Mouse (Mus musculus) midbrain, postnatal 0 days (tissue): Measurements from ENCODE around the gene Mob3b. TPM values are rescaled to one million over a fixed set of nuclear protein-coding genes. Genes with fewer than 3 reads are reported as not detected.
A peak's percentile ranks its signal among the peaks of the same experiment; 100 is the strongest.

Source experiments
- ATAC-seq: fragments of 200-750 bp; cut with Nextera tagmentation; 2 replicates; pipeline ENCODE4 v1.8.0; 2017; ENCODE audit warnings: moderate number of reproducible peaks, mild to moderate bottlenecking, moderate TSS enrichment, moderate library complexity; ENCODE audit not compliant: low FRiP score
- DNase-seq: peaks from one replicate; pipeline ENCODE4 v3.0.0-alpha.2; 2015; ENCODE audit warnings: low spot score
- H3K27ac ChIP-seq: fragments of 300-500 bp; sonication (generic); 2 replicates; pipeline ENCODE4 v1.5.1; 2014; ENCODE audit warnings: low read depth, mild to moderate bottlenecking, low read length, mixed read lengths
- H3K27me3 ChIP-seq: fragments of 300-500 bp; sonication (generic); 2 replicates; pipeline ENCODE4 v1.6.1; 2014; ENCODE audit warnings: low read length, control low read depth, mixed read lengths; ENCODE audit not compliant: insufficient read depth
- H3K36me3 ChIP-seq: fragments of 300-500 bp; sonication (generic); 2 replicates; pipeline ENCODE4 v1.6.1; 2014; ENCODE audit warnings: low read length, control low read depth, mixed read lengths; ENCODE audit not compliant: insufficient read depth
- H3K4me1 ChIP-seq: fragments of 300-500 bp; sonication (generic); 2 replicates; pipeline ENCODE4 v1.6.1; 2014; ENCODE audit warnings: mild to moderate bottlenecking, control low read depth, antibody characterized with exemption, low read length, mixed read lengths; ENCODE audit not compliant: insufficient read depth
- H3K4me2 ChIP-seq: fragments of 300-500 bp; sonication (generic); 2 replicates; pipeline ENCODE4 v1.6.1; 2014; ENCODE audit warnings: low read depth, mild to moderate bottlenecking, low read length, mixed read lengths; ENCODE audit not compliant: poor library complexity, severe bottlenecking
- H3K4me3 ChIP-seq: fragments of 300-500 bp; sonication (generic); 2 replicates; pipeline ENCODE4 v1.5.1; 2014; ENCODE audit warnings: low read depth, mild to moderate bottlenecking, low read length, moderate library complexity
- H3K9ac ChIP-seq: fragments of 300-500 bp; sonication (generic); replicated peaks from 2 replicates; pipeline ENCODE4 v1.6.1; 2014; ENCODE audit warnings: mild to moderate bottlenecking, low read length, moderate library complexity, mixed read lengths; ENCODE audit not compliant: poor library complexity, severe bottlenecking
- H3K9me3 ChIP-seq: fragments of 300-500 bp; sonication (generic); 2 replicates; pipeline ENCODE4 v1.6.1; 2016; ENCODE audit warnings: low read length, control low read depth
- CTCF ChIP-seq: IDR thresholded peaks from 2 replicates; pipeline ENCODE4 v1.5.1; 2016; ENCODE audit warnings: antibody characterized with exemption, mild to moderate bottlenecking
- WGBS: fragments of 180-500 bp; shearing (Covaris S2); extraction: QIAGEN DNeasy Blood & Tissue Kit; methylation state at CpG from one replicate; pipeline ENCODE4 v1.1.7; 2014; 5-methylcytosine and 5-hydroxymethylcytosine counted together
- polyA plus RNA-seq: library from polyadenylated mRNA; unstranded; fragments of >200 nt; fragmentation: Nextera tagmentation; extraction: Ambion mirVana; gene quantifications from 2 replicates; pipeline ENCODE4 v1.2.1, GENCODE M21; 2015
- total RNA-seq: library from RNA; depleted of rRNA; stranded (reverse); fragments of >200 nt; gene quantifications from 2 replicates; pipeline ENCODE4 v1.2.3, GENCODE M21; 2014

Mob3b gene
- total and polyA plus RNA-seq, 2 experiments from 2014 or later = 0.77 to 1.6 TPM

DNA sequence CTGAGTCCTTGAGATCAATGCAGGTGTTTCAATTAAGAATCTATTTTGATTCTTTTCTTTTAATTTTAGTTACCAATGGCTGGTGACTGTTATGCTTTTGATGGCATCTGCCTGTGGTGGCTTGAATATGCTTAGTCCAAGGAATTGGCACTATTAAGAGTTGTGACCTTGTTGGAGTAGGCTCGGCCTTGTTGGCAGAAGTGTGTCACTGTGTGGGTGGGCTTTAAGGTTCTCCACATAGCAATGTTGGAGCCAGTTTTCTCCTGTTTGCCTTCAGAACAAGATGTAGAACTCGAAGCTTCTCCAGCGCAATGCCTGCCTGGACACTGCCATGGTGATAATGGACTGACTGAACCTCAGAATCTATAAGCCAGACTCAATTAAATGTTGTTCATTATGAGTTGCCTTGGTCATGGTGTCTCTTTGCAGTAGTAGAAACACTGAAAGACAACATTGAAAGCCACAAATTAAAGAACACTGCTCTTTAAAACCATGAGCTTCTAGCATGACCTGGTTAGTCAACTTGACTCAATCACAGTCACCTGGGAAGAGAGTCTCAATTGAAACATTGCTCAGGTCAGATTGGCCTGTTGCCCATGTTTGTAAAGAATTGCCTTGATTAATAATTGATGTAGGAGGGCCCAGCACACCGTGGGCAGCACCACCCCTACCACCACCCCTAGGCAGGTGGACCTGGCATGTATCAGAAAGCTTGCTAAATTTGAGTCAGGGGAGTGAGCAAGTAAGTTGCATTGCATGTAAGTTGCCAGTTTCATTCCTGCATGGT lies 180.2 kb downstream of the Mob3b start:
- ATAC-seq (no peak), DNase-seq (no peak)
- Histone ChIP-seq H3K36me3 (no peaks in the 10 kb centered on the region), H3K4me1 (no peaks in the 10 kb centered on the region; the same call in 1 of the 2 replicates), H3K9me3 (no peaks in the 10 kb centered on the region), H3K27me3 (no peaks in the 10 kb centered on the region), H3K27ac (no peak overlapping the region), H3K4me3 (no peak overlapping the region), H3K4me2 (no peak overlapping the region), H3K9ac (no peak overlapping the region)
- WGBS = 92% methylated on average over 4 of the region's 4 CpGs
- no peak for TF ChIP-seq CTCF

DNA sequence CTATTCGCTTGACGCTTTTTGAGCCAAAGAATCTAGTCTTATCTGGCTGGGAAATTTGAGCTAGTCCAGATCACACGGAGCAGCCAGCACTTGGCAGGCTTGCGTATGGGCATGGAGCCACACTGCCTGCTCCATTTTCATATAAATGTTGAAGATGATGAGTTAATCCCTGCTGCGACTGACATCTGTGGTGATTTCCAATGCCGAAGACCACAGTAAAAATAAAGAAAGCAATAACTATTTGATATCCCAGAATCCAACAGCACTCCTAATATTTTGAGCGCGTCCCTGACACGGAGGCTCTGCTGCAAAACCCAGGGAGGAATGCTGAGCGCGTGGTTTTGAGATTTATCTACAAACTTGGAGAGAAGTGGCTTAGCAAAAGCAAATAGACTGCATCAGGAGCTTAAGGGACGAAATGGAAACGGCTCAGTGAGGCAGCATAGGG lies 180.9 kb downstream of the Mob3b start:
- no peak for TF ChIP-seq CTCF
- no peak overlapping the region for H3K4me3 ChIP-seq
- WGBS = 72% methylated on average over 13 of the region's 13 CpGs

DNA sequence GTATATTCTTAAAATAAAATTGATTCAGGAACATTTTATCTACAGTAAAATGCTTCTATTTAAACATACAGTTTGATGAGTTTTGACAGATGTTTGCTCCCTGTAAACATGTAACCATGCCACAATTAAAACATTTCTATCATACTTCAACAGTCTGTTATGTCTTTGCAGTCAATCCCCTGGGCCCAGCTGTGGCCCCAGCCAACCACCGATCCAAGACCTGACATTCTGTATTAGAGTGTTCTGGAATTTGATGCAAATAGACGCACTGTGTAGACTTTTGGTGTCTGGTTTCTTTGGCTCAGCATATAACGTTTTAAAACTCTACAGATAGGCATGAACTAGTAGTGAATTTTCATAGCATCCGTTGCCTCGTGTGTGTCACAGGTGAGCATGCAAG lies 182.5 kb downstream of the Mob3b start:
- H3K9me3 ChIP-seq = no peaks in the 10 kb centered on the region
- WGBS = 90% methylated on average over 5 of the region's 5 CpGs
- ATAC-seq = no peak

More for the DNA sequence above, 180.9 kb downstream of the Mob3b start:
- Histone ChIP-seq H3K4me1 (no peaks in the 10 kb centered on the region; the same call in 1 of the 2 replicates), H3K27ac (no peak overlapping the region), H3K27me3 (no peaks in the 10 kb centered on the region), H3K9me3 (no peaks in the 10 kb centered on the region), H3K4me2 (no peak overlapping the region), H3K36me3 (no peaks in the 10 kb centered on the region), H3K9ac (no peak overlapping the region)
- DNase-seq (peak; percentile 77), ATAC-seq (no peak)

DNA sequence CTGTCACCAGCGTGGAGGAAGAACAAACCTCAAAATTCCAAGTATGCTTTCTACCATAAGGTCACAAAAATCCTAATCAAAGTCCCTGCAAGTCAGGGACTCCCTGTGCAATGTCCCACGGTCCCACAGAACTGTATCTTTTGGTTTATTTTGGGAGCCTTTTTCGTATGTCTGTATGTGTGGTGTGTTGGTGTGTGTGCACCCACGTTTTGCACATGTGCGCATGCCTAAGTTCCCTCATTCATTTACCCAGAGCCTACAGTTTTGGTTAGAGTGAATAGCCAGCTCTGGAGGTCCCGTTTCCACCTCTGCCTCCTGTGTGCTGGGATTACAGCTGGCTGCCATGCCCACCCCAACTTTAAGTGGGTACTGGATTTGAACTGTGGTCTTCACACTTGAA lies 189.7 kb downstream of the Mob3b start:
- no peak overlapping the region for H3K4me2 ChIP-seq
- no peak overlapping the region for H3K27ac ChIP-seq
- no peak overlapping the region for H3K9ac ChIP-seq
- H3K27me3 ChIP-seq = no peaks in the 10 kb centered on the region
- no peak for DNase-seq
- H3K9me3 ChIP-seq = no peaks in the 10 kb centered on the region
- H3K4me1 ChIP-seq = no peaks in the 10 kb centered on the region
- TF ChIP-seq CTCF = no peak
- WGBS = 93% methylated on average over 6 of the region's 6 CpGs
- ATAC-seq = no peak
- no peaks in the 10 kb centered on the region for H3K36me3 ChIP-seq
- no peak overlapping the region for H3K4me3 ChIP-seq

More for the DNA sequence above, 182.5 kb downstream of the Mob3b start:
- Histone ChIP-seq H3K27me3 (no peaks in the 10 kb centered on the region), H3K4me3 (no peak overlapping the region), H3K27ac (no peak overlapping the region), H3K36me3 (no peaks in the 10 kb centered on the region), H3K9ac (no peak overlapping the region), H3K4me1 (no peaks in the 10 kb centered on the region), H3K4me2 (no peak overlapping the region)
- TF ChIP-seq CTCF = no peak
- DNase-seq = no peak

DNA sequence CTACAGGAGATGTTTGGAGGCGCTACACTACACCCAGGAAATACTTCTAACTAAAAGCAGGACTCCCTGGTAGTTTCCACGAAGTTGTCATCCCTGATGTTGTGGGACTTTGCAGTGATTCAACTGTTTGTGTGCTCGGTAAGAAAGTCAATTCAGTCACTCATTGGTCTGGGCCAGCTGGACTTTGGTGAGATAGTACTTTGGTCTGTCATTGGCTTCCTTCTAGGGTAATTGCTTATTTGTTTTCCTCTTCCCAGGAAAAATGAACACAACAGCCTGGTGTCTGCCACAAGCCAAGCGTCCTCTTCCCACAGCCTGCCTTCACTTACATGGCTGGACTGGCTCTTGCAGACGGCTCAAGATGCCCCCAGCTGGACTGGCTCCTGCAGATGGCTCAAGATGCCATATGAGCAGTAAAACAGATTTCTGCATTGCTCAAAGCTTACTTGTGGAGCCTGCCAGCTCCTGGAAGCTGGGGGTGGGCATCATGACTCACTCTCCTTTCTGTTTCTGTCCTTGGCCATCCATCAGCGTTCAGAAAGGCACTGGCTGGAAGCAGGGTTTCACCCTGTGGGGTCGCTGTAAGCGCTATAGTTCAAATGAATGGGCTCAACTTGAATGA lies 190.8 kb downstream of the Mob3b start:
- Histone ChIP-seq H3K27me3 (no peaks in the 10 kb centered on the region), H3K4me2 (no peak overlapping the region), H3K4me1 (no peaks in the 10 kb centered on the region), H3K9me3 (no peaks in the 10 kb centered on the region), H3K36me3 (no peaks in the 10 kb centered on the region), H3K9ac (no peak overlapping the region), H3K4me3 (no peak overlapping the region), H3K27ac (no peak overlapping the region)
- ATAC-seq = no peak
- 86% methylated on average over 8 of the region's 8 CpGs for WGBS
- DNase-seq = peak; percentile 54
- TF ChIP-seq CTCF = no peak

DNA sequence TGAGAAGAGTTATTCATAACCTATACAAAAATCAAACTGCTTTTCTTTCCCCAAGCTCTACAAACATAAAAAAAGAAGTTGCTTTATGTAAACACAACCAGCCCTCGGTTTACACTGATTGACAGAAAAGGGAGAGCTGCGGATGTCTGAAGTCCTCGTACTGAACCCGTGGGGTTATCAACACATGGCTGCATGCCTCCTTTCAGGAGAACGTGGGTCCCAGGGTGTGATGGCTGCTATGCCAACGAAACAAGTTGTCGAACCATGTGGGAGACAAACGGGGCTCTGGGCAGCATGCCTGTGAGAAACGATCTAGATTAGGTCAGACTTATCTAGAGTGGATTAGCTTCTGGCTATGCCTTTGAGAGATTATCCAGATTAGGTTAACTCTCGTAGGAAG lies 192.4 kb downstream of the Mob3b start:
- Histone ChIP-seq H3K36me3 (no peaks in the 10 kb centered on the region), H3K4me3 (no peak overlapping the region), H3K27ac (no peak overlapping the region), H3K9ac (no peak overlapping the region), H3K4me2 (no peak overlapping the region), H3K27me3 (no peaks in the 10 kb centered on the region), H3K4me1 (no peaks in the 10 kb centered on the region), H3K9me3 (no peaks in the 10 kb centered on the region)
- no peak for DNase-seq
- no peak for TF ChIP-seq CTCF
- 51% methylated on average over 10 of the region's 10 CpGs for WGBS
- ATAC-seq = no peak
